Mouse (Mus musculus) kidney, embryonic 16.5 days (tissue): ENCODE measurements around the gene Ina. TPM values are rescaled to one million over a fixed set of nuclear protein-coding genes. Genes with fewer than 3 reads are reported as not detected.
"Not testable (repeated sequence)": the region's sequence is repeated elsewhere in the genome, so short reads cannot be mapped to it uniquely, and the experiment has no call there.

Experiments
- ATAC-seq: fragments of 200-750 bp; cut with Nextera tagmentation; 2 replicates; pipeline ENCODE4 v1.8.0; 2017; ENCODE audit warnings: moderate TSS enrichment; ENCODE audit not compliant: low FRiP score, low TSS enrichment
- H3K27ac ChIP-seq: fragments of 300-500 bp; sonication (generic); 2 replicates; pipeline ENCODE4 v1.5.1; 2014; ENCODE audit warnings: low read length
- H3K27me3 ChIP-seq: fragments of 300-500 bp; sonication (generic); 2 replicates; pipeline ENCODE4 v1.6.1; 2014; ENCODE audit warnings: low read length, control low read depth, mixed read lengths; ENCODE audit not compliant: insufficient read depth
- H3K36me3 ChIP-seq: fragments of 300-500 bp; sonication (generic); 2 replicates; pipeline ENCODE4 v1.6.1; 2014; ENCODE audit warnings: low read length, control low read depth, mixed read lengths; ENCODE audit not compliant: insufficient read depth
- H3K4me1 ChIP-seq: fragments of 300-500 bp; sonication (generic); 2 replicates; pipeline ENCODE4 v1.6.1; 2014; ENCODE audit warnings: low read length, control low read depth, mixed read lengths; ENCODE audit not compliant: insufficient read depth
- H3K4me2 ChIP-seq: fragments of 300-500 bp; sonication (generic); replicated peaks from 2 replicates; pipeline ENCODE4 v1.6.1; 2014; ENCODE audit warnings: low read depth, low read length
- H3K4me3 ChIP-seq: fragments of 300-500 bp; sonication (generic); 2 replicates; pipeline ENCODE4 v1.5.1; 2014; ENCODE audit warnings: mild to moderate bottlenecking, low read length
- H3K9ac ChIP-seq: fragments of 300-500 bp; sonication (generic); replicated peaks from 2 replicates; pipeline ENCODE4 v1.6.1; 2014; ENCODE audit warnings: low read length
- H3K9me3 ChIP-seq: fragments of 300-500 bp; sonication (generic); 2 replicates; pipeline ENCODE4 v1.6.1; 2016; ENCODE audit warnings: low read length, control low read depth
- WGBS: fragments of 180-500 bp; shearing (Covaris S2); extraction: QIAGEN DNeasy Blood & Tissue Kit; methylation state at CpG from one replicate; pipeline ENCODE4 v1.1.7; 2014; 5-methylcytosine and 5-hydroxymethylcytosine counted together
- polyA plus RNA-seq: library from polyadenylated mRNA; unstranded; fragments of >200 nt; fragmentation: Nextera tagmentation; extraction: Ambion mirVana; gene quantifications from 2 replicates; pipeline ENCODE4 v1.2.1, GENCODE M21; 2015

The Ina gene
- polyA plus RNA-seq, 1 experiment from 2014 or later: 0.71 TPM

DNA sequence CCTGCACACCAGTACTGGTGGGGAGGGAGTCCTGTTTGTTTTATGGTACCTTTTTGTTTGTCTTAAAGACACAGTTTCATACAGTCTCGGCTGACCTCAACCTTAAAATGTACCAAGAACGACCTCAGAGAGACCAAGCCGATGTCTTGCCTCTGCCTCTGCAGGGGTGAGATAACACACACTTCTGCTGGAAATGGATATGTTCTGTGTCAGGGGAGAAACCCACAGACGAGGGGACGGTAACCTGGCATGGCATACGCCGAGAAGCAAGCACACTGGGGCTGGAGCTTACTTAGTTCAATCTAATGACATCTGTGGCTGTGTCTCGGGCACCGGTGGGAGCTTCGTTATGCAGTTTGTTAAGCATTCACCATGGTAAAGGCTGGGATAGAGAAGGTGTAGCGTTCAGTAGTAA is 30.5 kb upstream of the Ina start:
- no peaks in the 10 kb centered on the region for H3K27me3 ChIP-seq
- no peaks in the 10 kb centered on the region for H3K36me3 ChIP-seq
- no peak overlapping the region for H3K4me3 ChIP-seq
- 0 out of 2 replicates have a peak overlapping the region, but pooled peaks have one; percentile 10 for H3K9ac ChIP-seq
- ATAC-seq: no peak
- H3K4me1 ChIP-seq: peaks cover 42% of the 10 kb centered on the region
- 28% methylated on average over 11 of the region's 11 CpGs for WGBS
- H3K9me3 ChIP-seq: no peaks in the 10 kb centered on the region
- H3K4me2 ChIP-seq: peak overlapping the region; percentile 28; the same call in 1 of the 2 replicates
- H3K27ac ChIP-seq: peak overlapping the region; percentile 78

DNA sequence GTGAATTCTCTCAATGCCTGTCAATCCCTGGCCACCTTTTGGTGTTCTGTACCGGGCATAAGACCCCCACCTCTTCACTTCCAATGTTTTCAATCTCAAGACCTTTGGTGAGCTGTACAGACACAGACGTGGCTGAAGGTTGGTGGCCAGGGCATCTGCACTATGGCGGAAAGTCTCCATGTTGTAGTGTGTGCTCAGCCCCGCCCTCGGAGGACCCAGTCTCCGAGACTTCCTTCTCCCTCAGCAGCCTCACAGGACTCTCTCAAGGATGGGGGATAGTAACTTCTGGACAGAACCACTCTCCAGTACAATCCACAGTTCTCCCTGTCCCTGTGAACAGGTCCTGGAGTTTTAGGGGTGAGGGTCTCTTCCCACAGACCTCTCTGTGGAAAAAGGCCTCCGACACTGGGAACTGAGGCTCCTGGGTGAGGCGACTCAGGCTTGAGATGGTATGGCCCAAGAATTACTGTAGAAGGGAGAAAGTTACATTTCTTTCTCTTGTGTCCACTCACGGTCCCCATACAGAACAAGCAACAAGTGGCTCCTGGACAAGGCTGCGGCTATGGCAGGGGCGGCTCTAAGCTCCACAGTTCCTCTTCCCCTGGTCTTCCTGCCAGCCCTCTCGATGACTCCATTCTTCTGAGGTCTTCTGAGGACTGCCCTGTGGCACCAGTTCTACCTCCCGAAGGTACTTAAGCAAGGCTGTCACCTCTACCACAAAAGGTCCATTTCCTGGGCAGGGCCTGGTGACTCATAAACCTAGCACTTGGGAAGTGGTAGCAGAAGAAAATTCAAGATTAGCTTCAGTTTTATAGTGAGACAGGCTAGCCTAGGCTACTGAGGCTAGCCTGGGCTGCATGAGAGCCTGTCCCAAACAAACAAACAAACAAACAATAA is 29.5 kb upstream of the Ina start:
- no peaks in the 10 kb centered on the region for H3K9me3 ChIP-seq
- ATAC-seq: no peak
- H3K27me3 ChIP-seq: no peaks in the 10 kb centered on the region; the same call in 1 of the 2 replicates
- H3K4me2 ChIP-seq: no peak overlapping the region
- no peak overlapping the region for H3K9ac ChIP-seq
- no peaks in the 10 kb centered on the region for H3K36me3 ChIP-seq
- 75% methylated on average over 13 of the region's 13 CpGs for WGBS
- H3K27ac ChIP-seq: no peak overlapping the region
- H3K4me3 ChIP-seq: no peak overlapping the region
- H3K4me1 ChIP-seq: peaks cover 52% of the 10 kb centered on the region

DNA sequence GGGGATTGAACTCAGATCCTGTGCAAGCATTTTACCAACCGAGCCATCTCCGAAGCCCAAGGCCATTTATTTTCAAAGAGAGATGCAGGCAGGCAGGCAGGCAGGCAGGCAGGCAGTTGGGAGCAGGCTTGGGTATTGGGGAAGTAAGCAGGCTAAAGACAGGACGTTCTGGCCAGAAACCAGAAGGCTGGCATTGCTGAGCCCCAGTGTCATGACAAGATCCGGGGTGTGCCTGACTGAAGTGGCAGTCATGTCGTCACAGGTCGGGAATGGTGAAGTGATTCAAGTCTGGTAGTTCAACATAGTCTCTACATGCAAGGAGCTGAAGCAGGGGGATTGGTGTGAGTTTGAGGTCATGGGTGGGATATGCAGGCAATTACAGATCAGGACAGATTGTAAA is 26.9 kb upstream of the Ina start:
- Histone ChIP-seq H3K4me2 (no peak overlapping the region), H3K27me3 (no peaks in the 10 kb centered on the region; the same call in 1 of the 2 replicates), H3K4me1 (peaks cover 52% of the 10 kb centered on the region), H3K9me3 (no peaks in the 10 kb centered on the region), H3K36me3 (no peaks in the 10 kb centered on the region), H3K27ac (peak overlapping the region; percentile 89), H3K4me3 (no peak overlapping the region), H3K9ac (no peak overlapping the region)
- 68% methylated on average over 6 of the region's 6 CpGs for WGBS
- no peak for ATAC-seq

- Histone ChIP-seq H3K9me3 (no peaks in the 10 kb centered on the region), H3K9ac (peak overlapping the region; percentile 20; the same call in 1 of the 2 replicates), H3K4me2 (peak overlapping the region; percentile 27), H3K36me3 (no peaks in the 10 kb centered on the region), H3K4me1 (peaks cover 44% of the 10 kb centered on the region), H3K27ac (peak overlapping the region; percentile 89), H3K27me3 (no peaks in the 10 kb centered on the region; the same call in 1 of the 2 replicates), H3K4me3 (no peak overlapping the region)
- peak; percentile 95 for ATAC-seq
- WGBS: 23% methylated on average over 16 of the region's 16 CpGs
Observed at GRCm38 (mm10) chr19:46988231-46989087, 26.0 kb upstream of the Ina start.

DNA sequence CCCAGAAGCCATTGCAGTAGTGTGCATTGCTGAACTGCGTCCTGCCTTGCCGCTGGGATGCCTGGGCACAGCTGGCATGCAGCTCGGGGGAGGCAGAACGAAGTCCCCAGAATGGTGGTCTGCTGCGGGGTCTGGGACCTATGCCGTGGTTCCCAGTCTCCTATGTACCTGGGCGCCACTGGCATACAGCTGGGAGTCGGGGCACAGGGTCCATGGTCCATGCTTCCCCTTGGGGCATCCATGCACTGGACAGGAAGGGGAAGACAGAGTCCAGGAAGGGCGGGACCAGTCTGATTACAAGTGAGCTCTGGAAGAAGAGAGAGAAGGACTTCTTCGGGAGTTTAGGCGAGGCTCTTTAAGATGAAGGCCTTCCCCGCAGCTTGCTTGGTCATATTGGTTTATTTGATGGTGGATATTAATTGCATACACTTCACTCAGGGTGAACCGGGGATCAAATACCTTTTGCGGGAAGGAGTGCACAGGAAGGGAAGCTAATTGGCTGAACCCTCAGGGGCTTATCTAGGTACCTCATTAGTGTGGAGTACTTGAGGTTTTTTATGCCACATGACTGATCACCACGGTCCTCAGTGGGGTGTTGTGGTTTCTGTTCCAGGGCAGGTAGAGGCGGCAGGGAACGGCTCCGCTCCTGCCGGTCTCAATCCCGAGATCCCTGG is 24.9 kb upstream of the Ina start:
- H3K4me2 ChIP-seq: 0 out of 2 replicates have a peak overlapping the region, but pooled peaks have one; percentile 10
- peaks cover 36% of the 10 kb centered on the region for H3K4me1 ChIP-seq
- no peak; the same call in 1 of the 2 replicates for ATAC-seq
- H3K27ac ChIP-seq: peak overlapping the region; percentile 89
- no peaks in the 10 kb centered on the region for H3K9me3 ChIP-seq
- no peak overlapping the region for H3K4me3 ChIP-seq
- 0 out of 2 replicates have a peak overlapping the region, but pooled peaks have one; percentile 22 for H3K9ac ChIP-seq
- H3K36me3 ChIP-seq: no peaks in the 10 kb centered on the region
- 61% methylated on average over 20 of the region's 20 CpGs for WGBS
- no peaks in the 10 kb centered on the region; the same call in 1 of the 2 replicates for H3K27me3 ChIP-seq

GRCm38 (mm10) chr19:46990153-46990518 is 24.4 kb upstream of the Ina start:
- Histone ChIP-seq H3K27me3 (no peaks in the 10 kb centered on the region; the same call in 1 of the 2 replicates), H3K36me3 (no peaks in the 10 kb centered on the region), H3K27ac (peak overlapping the region; percentile 89), H3K9me3 (no peaks in the 10 kb centered on the region), H3K4me2 (0 out of 2 replicates have a peak overlapping the region, but pooled peaks have one; percentile 10), H3K9ac (0 out of 2 replicates have a peak overlapping the region, but pooled peaks have one; percentile 22), H3K4me3 (no peak overlapping the region), H3K4me1 (peaks cover 34% of the 10 kb centered on the region)
- 85% methylated on average over 3 of the region's 3 CpGs for WGBS
- ATAC-seq: no peak

GRCm38 (mm10) chr19:46990625-46991024 is 23.9 kb upstream of the Ina start:
- H3K27ac ChIP-seq, H3K4me2 ChIP-seq, H3K36me3 ChIP-seq, H3K9me3 ChIP-seq, H3K4me3 ChIP-seq, H3K27me3 ChIP-seq, H3K9ac ChIP-seq, ATAC-seq: not testable (repeated sequence)
- peaks cover 34% of the 10 kb centered on the region for H3K4me1 ChIP-seq
- 79% methylated on average over 8 of the region's 8 CpGs for WGBS

- Histone ChIP-seq H3K9me3 (no peaks in the 10 kb centered on the region), H3K4me3 (no peak overlapping the region), H3K4me1 (peaks cover 34% of the 10 kb centered on the region), H3K4me2 (no peak overlapping the region), H3K36me3 (no peaks in the 10 kb centered on the region), H3K27ac (no peak overlapping the region), H3K9ac (no peak overlapping the region), H3K27me3 (no peaks in the 10 kb centered on the region; the same call in 1 of the 2 replicates)
- no peak for ATAC-seq
- 6% methylated on average over 5 of the region's 5 CpGs for WGBS
Observed at GRCm38 (mm10) chr19:46991145-46991544, 23.4 kb upstream of the Ina start.

DNA sequence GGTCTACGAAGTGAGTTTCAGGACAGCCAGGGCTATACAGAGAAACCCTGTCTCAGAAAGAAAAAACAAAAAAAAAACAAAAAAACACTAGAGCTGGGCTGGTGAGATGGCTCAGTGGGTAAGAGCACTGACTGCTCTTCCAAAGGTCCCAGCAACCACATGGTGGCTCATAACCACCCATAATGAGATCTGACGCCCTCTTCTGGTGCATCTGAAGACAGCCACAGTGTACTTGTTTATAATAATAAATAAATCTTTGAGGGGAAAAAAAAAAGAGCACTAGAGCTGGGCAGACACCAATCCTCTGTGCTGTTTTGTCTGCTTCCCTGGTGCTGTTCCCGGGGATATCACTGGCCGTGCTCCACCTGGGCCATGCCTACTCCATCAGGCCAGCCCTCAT is 22.2 kb upstream of the Ina start:
- not testable (repeated sequence) for H3K27ac ChIP-seq, ATAC-seq, H3K4me3 ChIP-seq, H3K27me3 ChIP-seq, H3K9ac ChIP-seq, H3K4me2 ChIP-seq, H3K36me3 ChIP-seq, H3K9me3 ChIP-seq
- WGBS: 69% methylated on average over 4 of the region's 4 CpGs
- H3K4me1 ChIP-seq: peaks cover 29% of the 10 kb centered on the region
